Mouse (Mus musculus) gastrocnemius, postnatal 36 days (tissue): ENCODE measurements around the gene Cyp1a1. TPM values are rescaled to one million over a fixed set of nuclear protein-coding genes. Genes with fewer than 3 reads are reported as not detected.
A peak's percentile ranks its signal among the peaks of the same experiment; 100 is the strongest.

ENCODE experiments used
- DNase-seq, 2 experiments: peaks; one replicate each; pipeline ENCODE4 v3.0.0; 2022
- intact Hi-C: fragments of 180-260 bp; cut with DNase I; formaldehyde crosslinking; loops from one replicate; pipeline ENCODE4 v1.15.1; 2025
- long read RNA-seq, 2 experiments: library from polyadenylated mRNA; stranded (forward); transcript quantifications; one replicate each; pipeline ENCODE4 v2.0.0; 2021
- total RNA-seq, 2 experiments: library from RNA; stranded (reverse); gene quantifications; 2 replicates each; pipeline ENCODE4 v1.2.3; 2021

Gene Cyp1a1
- total RNA-seq = under 1 TPM; 0.26 to 0.57 TPM
- long read RNA-seq, experiment 1 = 0 reads
- long read RNA-seq, experiment 2 = 0 reads

- intact Hi-C loops = no loop called here
- no peak for DNase-seq
These were observed at the start of gene Cyp1a1 for GRCm38 (mm10) chr9:57687751-57688150. Gene Cyp1a1, plus strand, starts transcription at chr9:57687928.

GRCm38 (mm10) chr9:57638651-57639459 lies 48.9 kb upstream of the Cyp1a1 start:
- no peak for DNase-seq
- intact Hi-C loops = no loop called here

GRCm38 (mm10) chr9:57639661-57640328 lies 47.9 kb upstream of the Cyp1a1 start:
- DNase-seq = no peak
- intact Hi-C loops = no loop called here

- intact Hi-C loops = no loop called here
- peak; percentile 51 to 55 for DNase-seq
These were observed 47.3 kb upstream of the Cyp1a1 start for GRCm38 (mm10) chr9:57640384-57640783.

GRCm38 (mm10) chr9:57641022-57641421 lies 46.7 kb upstream of the Cyp1a1 start:
- no peak for DNase-seq
- intact Hi-C loops = no loop called here

- intact Hi-C loops = no loop called here
- DNase-seq = no peak
These were observed 45.8 kb upstream of the Cyp1a1 start for GRCm38 (mm10) chr9:57641775-57642550.

GRCm38 (mm10) chr9:57643169-57643855 lies 44.4 kb upstream of the Cyp1a1 start:
- intact Hi-C loops = no loop called here
- DNase-seq = no peak

GRCm38 (mm10) chr9:57643856-57644180 lies 43.9 kb upstream of the Cyp1a1 start:
- DNase-seq = no peak
- intact Hi-C loops = no loop called here

GRCm38 (mm10) chr9:57644442-57644943 lies 43.2 kb upstream of the Cyp1a1 start:
- intact Hi-C loops = no loop called here
- DNase-seq = no peak

- peak; percentile 90 to 93 for DNase-seq
- intact Hi-C loops = no loop called here
These were observed 42.5 kb upstream of the Cyp1a1 start for GRCm38 (mm10) chr9:57644944-57645893.

GRCm38 (mm10) chr9:57646551-57647103 lies 41.1 kb upstream of the Cyp1a1 start:
- intact Hi-C loops = no loop called here
- no peak for DNase-seq

GRCm38 (mm10) chr9:57647286-57648108 lies 40.2 kb upstream of the Cyp1a1 start:
- intact Hi-C loops = no loop called here
- no peak for DNase-seq

- intact Hi-C loops = loop anchor here (5.0 kb wide), 1 partner anchor 108 kb away; no protein-coding TSS in a partner anchor
- no peak for DNase-seq
These were observed 37.5 kb upstream of the Cyp1a1 start for GRCm38 (mm10) chr9:57650130-57650785.

- no peak for DNase-seq
- intact Hi-C loops = loop anchor here (5.0 kb wide), 1 partner anchor 109 kb away; no protein-coding TSS in a partner anchor
These were observed 36.9 kb upstream of the Cyp1a1 start for GRCm38 (mm10) chr9:57650786-57651311.

- intact Hi-C loops = loop anchor here (2.0 to 5.0 kb wide), 2 partner anchors 110 to 722 kb away; no protein-coding TSS in a partner anchor
- DNase-seq = no peak
These were observed 35.4 kb upstream of the Cyp1a1 start for GRCm38 (mm10) chr9:57652351-57652750.

- intact Hi-C loops = loop anchor here (2.0 to 5.0 kb wide), 2 partner anchors 111 to 722 kb away; no protein-coding TSS in a partner anchor
- no peak for DNase-seq
These were observed 34.9 kb upstream of the Cyp1a1 start for GRCm38 (mm10) chr9:57652855-57653254.

GRCm38 (mm10) chr9:57653283-57653682 lies 34.4 kb upstream of the Cyp1a1 start, which contains the start of gene Csk:
Gene Csk, minus strand, starts transcription at chr9:57653631.
- intact Hi-C loops = loop anchor here (2.0 to 5.0 kb wide), 2 partner anchors 111 to 722 kb away; no protein-coding TSS in a partner anchor

More at GRCm38 (mm10) chr9:57653283-57653682, 34.4 kb upstream of the Cyp1a1 start, which contains the start of gene Csk:
- DNase-seq = no peak
